Mouse (Mus musculus): ENCODE results near the gene Mrpl21. TPM values are rescaled to one million over a fixed set of nuclear protein-coding genes. Genes with fewer than 3 reads are reported as not detected.

Gene Mrpl21
- polyA plus RNA-seq, 1 experiment from 2014 or later, result 104 TPM

DNA sequence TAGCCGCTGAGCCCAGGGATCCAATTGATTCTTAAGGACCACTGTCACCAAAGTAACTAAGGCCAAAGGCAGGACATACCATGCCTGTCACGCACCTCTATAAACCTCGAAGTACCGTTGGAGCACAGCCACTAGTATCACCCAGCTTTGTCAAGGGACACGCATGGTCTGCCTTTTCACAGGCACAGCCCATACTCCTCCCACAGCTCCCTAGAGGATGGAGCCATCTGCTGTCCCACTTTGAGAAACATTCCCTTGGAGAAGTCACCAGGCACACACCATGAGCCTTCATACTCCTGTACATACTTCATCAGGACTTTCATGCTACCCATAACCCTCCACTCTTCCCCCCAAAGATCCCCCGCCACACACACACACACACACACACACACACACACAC, 12.9 kb upstream of the Mrpl21 start:
- H3K36me3 ChIP-seq, result peaks cover 99% of the 10 kb centered on the region

DNA sequence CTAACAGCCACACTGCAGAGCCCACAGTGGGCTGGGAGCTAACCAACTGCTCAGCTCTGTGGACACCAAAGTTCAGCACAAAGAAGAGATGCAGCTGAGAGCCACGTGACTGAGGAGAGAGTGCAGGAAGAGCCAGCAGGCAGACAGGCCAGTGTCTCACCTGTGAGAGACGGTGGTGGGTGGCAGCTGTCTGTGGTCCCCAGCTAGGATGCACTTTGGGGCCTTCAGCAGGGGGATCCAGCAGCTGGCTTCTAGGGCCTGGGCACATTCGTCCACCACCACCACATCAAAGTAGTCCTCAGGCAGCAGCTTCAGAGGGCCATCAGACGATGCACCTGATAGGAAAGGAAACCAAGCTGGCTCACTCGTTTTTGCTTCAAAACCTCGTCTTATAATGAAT, 11.3 kb upstream of the Mrpl21 start:
- Histone ChIP-seq H3K27me3 (replicated peaks) (no peaks in the 10 kb centered on the region), H3K36me3 (peaks cover 97% of the 10 kb centered on the region), H3K4me2 (replicated peaks) (no peak overlapping the region), H3K4me3 (no peak overlapping the region), H3K9ac (no peak overlapping the region), H3K27ac (no peak overlapping the region), H3K9me3 (no peaks in the 10 kb centered on the region), H3K4me1 (no peaks in the 10 kb centered on the region)
- 90% methylated on average over 6 of the region's 6 CpGs for WGBS
- no peak for ATAC-seq (ENCODE audit: low FRiP score, low read depth)

More for the DNA sequence above, 12.9 kb upstream of the Mrpl21 start:
- Histone ChIP-seq H3K4me3 (no peak overlapping the region), H3K27ac (no peak overlapping the region), H3K4me1 (no peaks in the 10 kb centered on the region), H3K27me3 (replicated peaks) (no peaks in the 10 kb centered on the region), H3K9me3 (no peaks in the 10 kb centered on the region), H3K4me2 (replicated peaks) (no peak overlapping the region), H3K9ac (no peak overlapping the region)
- WGBS, result 94% methylated on average over 6 of the region's 6 CpGs
- no peak for ATAC-seq (ENCODE audit: low FRiP score, low read depth)

DNA sequence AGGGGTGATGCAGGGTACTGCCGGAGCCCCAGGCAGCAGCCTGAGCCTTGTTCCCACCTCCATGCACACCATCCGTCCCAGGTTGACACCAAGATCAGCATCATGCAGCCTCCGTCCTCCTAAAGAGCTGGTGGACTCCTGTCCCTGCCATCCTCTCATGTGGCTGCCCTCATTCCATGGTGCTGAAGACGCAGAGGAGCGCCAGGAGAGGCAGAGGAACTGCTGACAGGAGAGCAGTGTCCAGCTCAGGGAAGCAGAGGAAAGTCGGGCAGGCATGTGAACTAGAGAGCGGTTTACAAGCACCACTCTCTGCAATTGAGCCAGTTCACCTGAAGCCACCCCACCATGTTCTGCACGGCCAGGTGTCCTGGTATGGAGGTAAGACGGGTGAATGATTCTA, 9.4 kb upstream of the Mrpl21 start:
- Histone ChIP-seq H3K9me3 (no peaks in the 10 kb centered on the region), H3K27me3 (replicated peaks) (no peaks in the 10 kb centered on the region), H3K27ac (no peak overlapping the region), H3K4me2 (replicated peaks) (no peak overlapping the region), H3K4me3 (no peak overlapping the region), H3K4me1 (no peaks in the 10 kb centered on the region), H3K36me3 (peaks cover 95% of the 10 kb centered on the region), H3K9ac (no peak overlapping the region)
- no peak for ATAC-seq (ENCODE audit: low FRiP score, low read depth)
- WGBS, result 94% methylated on average over 9 of the region's 9 CpGs

DNA sequence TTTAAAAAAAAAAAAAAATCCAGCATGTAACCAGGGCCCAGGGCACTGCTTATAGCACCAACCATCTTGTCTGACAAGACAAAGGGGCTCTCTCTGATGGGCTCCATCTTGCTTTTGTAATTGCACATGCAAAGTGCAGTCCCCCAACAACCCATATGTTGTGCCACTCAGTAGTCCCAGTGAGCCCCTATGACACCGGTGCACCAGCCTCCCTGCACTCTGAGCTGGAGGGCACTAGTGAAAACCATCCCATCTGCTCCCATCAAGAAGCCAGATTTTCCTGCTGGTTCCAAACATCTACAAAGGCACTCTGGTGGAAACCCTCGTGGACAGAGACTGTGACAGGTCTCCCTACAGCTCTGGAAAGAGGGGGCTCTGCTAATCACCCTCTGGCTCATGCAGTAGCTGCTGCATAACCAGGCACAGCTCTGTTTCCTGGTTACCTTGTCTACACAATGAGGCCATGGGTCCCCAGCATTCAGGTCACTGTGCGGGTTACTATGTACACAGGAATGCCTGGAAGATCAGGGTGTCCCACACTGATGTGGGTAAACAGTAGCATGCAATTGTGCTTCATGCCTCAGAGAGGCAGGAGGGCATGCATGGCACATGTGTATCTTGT, 6.8 kb upstream of the Mrpl21 start:
- no peaks in the 10 kb centered on the region for H3K9me3 ChIP-seq
- H3K9ac ChIP-seq, result no peak overlapping the region
- H3K36me3 ChIP-seq, result peaks cover 83% of the 10 kb centered on the region
- no peak overlapping the region for H3K27ac ChIP-seq
- H3K4me1 ChIP-seq, result no peaks in the 10 kb centered on the region
- WGBS, result 91% methylated on average over 3 of the region's 3 CpGs
- H3K4me2 ChIP-seq (replicated peaks), result no peak overlapping the region
- no peaks in the 10 kb centered on the region for H3K27me3 ChIP-seq (replicated peaks)
- ATAC-seq (ENCODE audit: low FRiP score, low read depth), result no peak
- no peak overlapping the region for H3K4me3 ChIP-seq

DNA sequence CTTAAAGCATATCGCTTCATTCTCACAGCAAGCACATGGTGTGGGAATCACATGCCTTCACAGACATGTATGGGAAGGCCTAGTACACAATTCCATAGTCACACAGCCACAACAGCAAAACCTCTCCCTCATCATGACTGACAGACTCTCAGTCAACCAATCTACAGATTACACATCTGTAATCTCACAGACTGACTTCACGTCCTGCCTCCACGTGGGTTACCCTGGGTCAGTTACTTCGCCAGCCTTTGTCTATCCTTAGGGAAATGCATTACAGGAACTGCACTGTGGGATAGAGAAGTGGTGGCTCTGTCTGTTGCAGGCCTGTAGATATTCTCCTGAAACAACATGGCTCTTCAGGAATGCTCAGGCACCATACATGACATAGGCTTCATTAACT, 815 bp upstream of the Mrpl21 start:
- 82% methylated on average over 4 of the region's 4 CpGs for WGBS
- Histone ChIP-seq H3K4me1 (peaks cover 16% of the 10 kb centered on the region), H3K27ac (no peak overlapping the region), H3K9ac (peak overlapping the region; percentile 80), H3K4me2 (replicated peaks) (peak overlapping the region; percentile 73), H3K4me3 (peak overlapping the region; percentile 73), H3K36me3 (peaks cover 44% of the 10 kb centered on the region), H3K9me3 (no peaks in the 10 kb centered on the region), H3K27me3 (replicated peaks) (no peaks in the 10 kb centered on the region)
- no peak for ATAC-seq (ENCODE audit: low FRiP score, low read depth)

DNA sequence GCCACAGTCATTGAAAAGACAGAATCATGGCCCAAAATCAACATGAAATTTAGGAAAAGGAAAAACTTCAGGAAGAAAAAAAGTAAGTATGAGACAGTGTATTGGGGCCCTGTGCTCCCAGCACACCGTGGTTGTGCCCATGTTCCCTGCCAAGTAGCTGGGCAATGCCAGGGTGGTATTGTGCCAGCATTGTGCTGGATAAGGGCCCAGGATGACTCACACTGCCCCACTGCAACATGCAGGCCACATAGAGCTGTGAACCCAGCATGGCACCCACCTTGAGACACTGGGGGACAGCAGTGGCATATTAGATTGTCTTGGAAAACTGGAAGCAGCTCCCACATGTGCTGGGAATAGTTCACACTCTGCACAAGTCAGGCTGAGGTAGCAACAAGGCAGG, 6.3 kb downstream of the Mrpl21 start:
- no peak for ATAC-seq (ENCODE audit: low FRiP score, low read depth)
- H3K36me3 ChIP-seq, result peaks cover 70% of the 10 kb centered on the region
- no peak overlapping the region for H3K9ac ChIP-seq
- WGBS, result 96% methylated on average over 1 of the region's 1 CpGs
- peaks cover under 1% of the 10 kb centered on the region; the same call in 1 of the 2 replicates for H3K4me1 ChIP-seq
- no peak overlapping the region for H3K27ac ChIP-seq
- no peaks in the 10 kb centered on the region for H3K9me3 ChIP-seq
- H3K4me2 ChIP-seq (replicated peaks), result no peak overlapping the region
- H3K4me3 ChIP-seq, result no peak overlapping the region
- H3K27me3 ChIP-seq (replicated peaks), result no peaks in the 10 kb centered on the region

DNA sequence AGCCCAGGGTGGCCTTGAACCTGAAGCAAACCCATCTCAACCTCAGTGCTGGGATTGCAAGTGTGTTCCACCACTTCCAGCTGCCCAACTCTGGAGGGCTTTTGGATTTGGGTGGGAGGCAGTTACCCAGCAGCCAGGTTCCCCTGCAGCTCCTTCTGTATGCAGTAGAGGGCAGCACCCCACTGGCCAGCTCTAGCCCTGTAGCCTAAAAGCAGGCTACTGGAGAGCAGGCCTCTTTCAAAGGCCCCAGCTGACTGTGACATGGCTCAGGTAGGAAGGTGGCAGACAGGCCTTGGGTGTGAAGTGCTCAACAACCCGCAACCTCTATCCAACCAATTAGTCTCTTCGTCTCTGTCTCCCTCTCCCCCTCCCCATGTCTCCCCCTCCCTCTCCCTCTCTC, 9.3 kb downstream of the Mrpl21 start:
- 79% methylated on average over 2 of the region's 2 CpGs for WGBS
- H3K36me3 ChIP-seq, result peaks cover 54% of the 10 kb centered on the region

DNA sequence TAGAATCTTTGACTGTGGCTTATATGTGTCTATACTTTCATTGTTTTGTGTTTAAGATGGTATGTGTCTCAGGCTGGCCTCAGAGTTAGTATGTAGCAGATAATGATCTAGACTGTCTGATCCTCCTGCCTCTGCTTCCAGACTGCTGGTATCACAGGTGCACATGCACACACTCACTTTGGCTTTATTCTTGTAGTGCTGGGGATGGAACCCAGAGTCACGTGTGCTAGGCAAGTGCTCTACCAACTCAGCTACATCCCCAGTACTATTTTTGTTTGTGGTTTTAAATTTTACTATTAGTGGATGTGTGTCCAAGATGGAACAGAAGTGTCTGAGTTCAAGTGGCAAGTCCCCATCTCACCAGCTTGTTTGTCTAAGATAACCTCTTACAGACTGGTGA, 10.3 kb downstream of the Mrpl21 start:
- no peak for ATAC-seq (ENCODE audit: low FRiP score, low read depth)
- WGBS, result 93% methylated on average over 1 of the region's 1 CpGs
- Histone ChIP-seq H3K27me3 (replicated peaks) (no peaks in the 10 kb centered on the region), H3K4me2 (replicated peaks) (no peak overlapping the region), H3K9me3 (no peaks in the 10 kb centered on the region), H3K4me1 (no peaks in the 10 kb centered on the region), H3K36me3 (peaks cover 47% of the 10 kb centered on the region), H3K27ac (no peak overlapping the region), H3K9ac (no peak overlapping the region), H3K4me3 (no peak overlapping the region)

More for the DNA sequence above, 9.3 kb downstream of the Mrpl21 start:
- no peak overlapping the region for H3K4me2 ChIP-seq (replicated peaks)
- no peak overlapping the region for H3K4me3 ChIP-seq
- ATAC-seq (ENCODE audit: low FRiP score, low read depth), result peak; percentile 44; the same call in 1 of the 2 replicates
- H3K9ac ChIP-seq, result no peak overlapping the region
- no peaks in the 10 kb centered on the region for H3K4me1 ChIP-seq
- no peaks in the 10 kb centered on the region for H3K27me3 ChIP-seq (replicated peaks)
- no peaks in the 10 kb centered on the region for H3K9me3 ChIP-seq
- H3K27ac ChIP-seq, result no peak overlapping the region

DNA sequence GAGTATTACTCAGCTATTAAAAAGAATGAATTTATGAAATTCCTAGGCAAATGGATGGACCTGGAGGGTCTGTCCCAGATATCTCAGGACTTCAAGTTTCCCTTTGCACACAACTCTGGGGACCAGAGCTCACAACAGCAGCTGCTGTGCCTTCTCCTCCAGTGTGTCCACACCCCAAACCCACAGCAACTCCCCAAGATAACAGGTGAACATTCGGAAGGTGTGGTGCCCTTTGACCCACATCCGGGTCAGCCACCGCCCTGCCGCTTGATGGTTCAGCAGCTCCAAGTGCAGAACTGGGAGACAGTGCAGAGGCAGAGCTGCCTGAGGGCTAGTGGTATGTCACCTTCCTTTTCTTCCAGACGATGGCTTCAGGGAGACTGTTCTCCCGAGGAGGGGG, 12.5 kb downstream of the Mrpl21 start:
- peaks cover 27% of the 10 kb centered on the region for H3K36me3 ChIP-seq
- H3K9ac ChIP-seq, result no peak overlapping the region
- no peaks in the 10 kb centered on the region for H3K4me1 ChIP-seq
- no peaks in the 10 kb centered on the region for H3K27me3 ChIP-seq (replicated peaks)
- no peak overlapping the region for H3K27ac ChIP-seq
- H3K4me3 ChIP-seq, result no peak overlapping the region
- H3K4me2 ChIP-seq (replicated peaks), result no peak overlapping the region
- ATAC-seq (ENCODE audit: low FRiP score, low read depth), result no peak
- 90% methylated on average over 6 of the region's 6 CpGs for WGBS
- no peaks in the 10 kb centered on the region for H3K9me3 ChIP-seq

DNA sequence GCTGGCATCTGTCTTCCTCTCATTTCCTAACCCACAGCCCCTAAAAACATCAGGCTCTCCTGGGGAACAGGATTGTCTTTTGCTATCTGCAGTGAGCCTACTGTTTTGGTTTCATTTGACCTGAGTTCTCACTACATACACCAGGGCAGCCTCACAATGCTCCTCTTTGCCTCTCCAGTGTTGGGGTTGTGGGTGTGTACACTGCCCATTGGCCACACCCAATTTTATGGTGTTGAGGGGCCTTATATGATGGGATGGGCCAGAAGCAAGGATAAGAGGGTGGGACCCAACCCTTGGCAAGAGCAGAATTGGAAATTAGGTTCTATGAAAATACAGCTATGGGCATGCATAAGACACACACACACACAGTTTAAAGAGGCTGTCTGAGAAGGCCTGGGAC, 14.3 kb downstream of the Mrpl21 start:
- ATAC-seq (ENCODE audit: low FRiP score, low read depth), result no peak

DNA sequence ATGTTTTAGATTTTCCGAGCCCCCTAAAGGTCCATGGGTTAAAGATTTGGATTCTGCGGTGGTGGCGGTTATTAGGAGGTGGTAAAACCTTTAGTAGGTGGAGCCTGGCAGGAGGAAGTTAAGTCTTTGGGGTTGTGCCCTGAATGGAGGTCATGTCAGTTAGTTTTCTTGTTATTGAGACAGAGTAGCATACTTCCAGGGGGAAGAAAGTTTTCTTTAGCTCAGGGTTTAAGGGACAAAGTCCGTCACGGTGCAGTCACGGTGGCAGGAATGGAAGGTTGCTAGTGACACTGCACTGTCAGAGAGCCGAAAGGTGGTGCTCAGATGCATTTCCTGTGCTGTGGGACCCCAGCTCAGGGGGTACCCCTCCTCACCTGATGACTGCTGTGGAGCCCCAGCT, 15.1 kb downstream of the Mrpl21 start:
- Histone ChIP-seq H3K9ac (no peak overlapping the region), H3K27ac (no peak overlapping the region), H3K9me3 (no peaks in the 10 kb centered on the region), H3K4me2 (replicated peaks) (no peak overlapping the region), H3K27me3 (replicated peaks) (no peaks in the 10 kb centered on the region), H3K4me3 (no peak overlapping the region), H3K36me3 (0 out of 2 replicates have a peak, but pooled peaks cover 10% of the 10 kb centered on the region), H3K4me1 (no peaks in the 10 kb centered on the region)
- no peak for ATAC-seq (ENCODE audit: low FRiP score, low read depth)
- WGBS, result 87% methylated on average over 7 of the region's 7 CpGs

More for the DNA sequence above, 14.3 kb downstream of the Mrpl21 start:
- Histone ChIP-seq H3K9me3 (no peaks in the 10 kb centered on the region), H3K27ac (no peak overlapping the region), H3K36me3 (peaks cover 12% of the 10 kb centered on the region; the same call in 1 of the 2 replicates), H3K4me2 (replicated peaks) (no peak overlapping the region), H3K4me3 (no peak overlapping the region), H3K9ac (no peak overlapping the region), H3K4me1 (no peaks in the 10 kb centered on the region), H3K27me3 (replicated peaks) (no peaks in the 10 kb centered on the region)

DNA sequence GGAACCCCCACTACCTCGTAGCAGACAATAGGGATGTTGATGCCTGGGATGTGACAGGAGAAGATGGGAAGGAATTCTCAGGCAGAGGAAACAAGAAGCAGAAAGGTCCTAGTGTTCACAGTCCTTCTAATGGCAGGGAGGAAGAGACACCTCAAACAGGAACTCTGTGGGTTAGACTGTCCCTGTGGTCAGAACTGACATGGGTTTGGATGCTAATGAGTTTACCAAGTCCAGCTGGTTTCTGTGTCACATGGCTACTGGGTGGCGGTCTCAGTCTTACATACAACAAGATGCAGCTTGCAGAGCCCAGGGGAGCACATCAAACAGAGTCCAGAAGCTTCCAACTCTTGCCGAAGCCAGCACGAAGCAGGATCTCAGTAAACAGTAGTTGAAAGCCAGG, 21.3 kb downstream of the Mrpl21 start:
- ATAC-seq (ENCODE audit: low FRiP score, low read depth), result no peak
- Histone ChIP-seq H3K27ac (no peak overlapping the region), H3K4me2 (replicated peaks) (no peak overlapping the region), H3K9ac (no peak overlapping the region), H3K27me3 (replicated peaks) (no peaks in the 10 kb centered on the region), H3K4me1 (no peaks in the 10 kb centered on the region), H3K9me3 (no peaks in the 10 kb centered on the region), H3K4me3 (no peak overlapping the region), H3K36me3 (no peaks in the 10 kb centered on the region)
- 79% methylated on average over 4 of the region's 4 CpGs for WGBS

DNA sequence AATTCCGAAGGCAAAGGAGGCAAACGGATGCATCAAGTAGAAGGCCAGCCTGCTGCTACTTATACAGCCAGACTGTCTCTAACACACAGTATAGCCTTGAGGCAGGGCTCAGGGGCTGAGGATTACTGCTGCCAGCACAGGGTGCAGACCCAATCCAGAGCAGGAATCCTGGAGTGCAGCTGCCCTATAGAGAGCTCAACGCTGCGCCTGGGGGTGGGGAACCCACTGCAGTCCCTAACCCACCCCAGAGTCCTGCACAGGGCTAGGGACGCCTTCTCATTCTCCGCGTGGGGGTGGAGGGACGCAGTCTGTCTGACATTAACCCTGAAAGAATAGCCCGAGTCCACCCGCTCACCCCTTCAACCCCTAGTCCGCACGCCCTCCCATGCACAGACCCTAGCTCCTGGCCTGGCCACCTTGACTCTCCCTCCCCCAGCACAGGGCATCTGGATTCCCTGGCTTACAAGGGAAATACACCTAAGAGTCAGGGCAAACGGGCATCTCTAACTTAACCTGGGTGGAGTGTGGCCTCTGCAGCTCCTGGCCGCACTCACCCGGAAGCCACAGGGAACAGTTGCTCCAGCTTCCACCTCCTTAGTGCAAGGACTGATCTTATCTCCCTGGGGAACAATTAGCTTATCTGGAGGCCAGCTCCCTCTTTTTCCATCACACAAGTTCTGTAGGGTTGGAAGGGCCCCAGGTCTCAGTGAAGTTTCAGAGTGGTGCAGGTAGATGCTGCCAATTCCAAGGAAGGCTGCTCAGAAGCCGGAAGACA, 24.7 kb downstream of the Mrpl21 start:
- ATAC-seq (ENCODE audit: low FRiP score, low read depth), result no peak
- no peak overlapping the region for H3K9ac ChIP-seq

More for the DNA sequence above, 24.7 kb downstream of the Mrpl21 start:
- no peaks in the 10 kb centered on the region for H3K4me1 ChIP-seq
- H3K4me3 ChIP-seq, result no peak overlapping the region
- H3K36me3 ChIP-seq, result no peaks in the 10 kb centered on the region
- no peak overlapping the region for H3K27ac ChIP-seq
- H3K27me3 ChIP-seq (replicated peaks), result no peaks in the 10 kb centered on the region
- no peak overlapping the region for H3K4me2 ChIP-seq (replicated peaks)
- H3K9me3 ChIP-seq, result no peaks in the 10 kb centered on the region
- 63% methylated on average over 16 of the region's 16 CpGs for WGBS

Measured in neural tube, embryonic 12.5 days (tissue).